ENCODE assay signal across 8 mouse cellular contexts in the genomic region with DNA sequence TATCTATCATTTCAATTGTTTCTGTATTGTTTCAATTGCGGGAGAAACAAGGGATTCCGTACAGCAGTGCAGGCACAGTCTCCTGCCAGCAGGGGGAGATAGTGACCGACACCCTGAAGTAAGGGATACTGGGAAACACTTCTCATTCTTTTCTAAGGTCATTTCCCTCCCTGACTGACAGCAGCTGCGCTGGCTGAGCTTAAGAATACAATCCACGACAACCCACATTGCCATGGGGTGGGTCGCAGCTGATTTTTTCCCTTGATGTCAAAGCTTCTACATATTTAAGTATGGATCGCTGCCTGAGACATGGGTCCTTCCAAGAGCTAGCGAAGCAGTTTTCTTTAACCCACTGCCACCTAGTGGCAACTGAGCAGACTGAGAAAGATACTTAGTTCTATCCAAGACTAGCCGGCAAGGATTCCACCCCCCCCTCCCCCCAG. TPM values are rescaled to one million over a fixed set of nuclear protein-coding genes. Genes with fewer than 3 reads are reported as not detected.
DNase-seq lines count a peak whose midpoint lies in the region; ATAC-seq and TF ChIP-seq lines count a peak whose summit lies in the region.

No protein-coding gene starts in this region.

- peak overlapping the region; percentile 50 for H3K4me2 ChIP-seq in forebrain, embryonic 12.5 days
- H3K4me2 ChIP-seq in heart, postnatal 0 days (ENCODE audit: low read depth, low read length) = peak overlapping the region; percentile 61
- peak overlapping the region; percentile 79 for H3K4me2 ChIP-seq in liver, embryonic 15.5 days
- H3K4me2 ChIP-seq in neural tube, embryonic 11.5 days (ENCODE audit: low read depth) = peak overlapping the region; percentile 45
- H3K4me2 ChIP-seq in stomach, embryonic 16.5 days (ENCODE audit: low read depth, low read length) = peak overlapping the region; percentile 62

- no peaks in the 10 kb centered on the region; the same call in 1 of the 2 replicates for H3K27me3 ChIP-seq in forebrain, embryonic 12.5 days
- H3K27me3 ChIP-seq in heart, postnatal 0 days (ENCODE audit: control insufficient read depth, insufficient read depth, low read length) = no peaks in the 10 kb centered on the region
- H3K27me3 ChIP-seq in liver, embryonic 15.5 days = peaks cover 5% of the 10 kb centered on the region; the same call in 1 of the 2 replicates
- no peaks in the 10 kb centered on the region for H3K27me3 ChIP-seq in neural tube, embryonic 11.5 days (ENCODE audit: control insufficient read depth, insufficient read depth, low read length)
- no peaks in the 10 kb centered on the region for H3K27me3 ChIP-seq in stomach, embryonic 16.5 days (ENCODE audit: control insufficient read depth, insufficient read depth, low read length)

- H3K4me3 ChIP-seq in forebrain, embryonic 12.5 days (replicated peaks) = peak overlapping the region; percentile 32
- peak overlapping the region; percentile 42 for H3K4me3 ChIP-seq in heart, postnatal 0 days (ENCODE audit: low read depth, low read length)
- H3K4me3 ChIP-seq in liver, embryonic 15.5 days (replicated peaks) = peak overlapping the region; percentile 56
- H3K4me3 ChIP-seq in neural tube, embryonic 11.5 days (ENCODE audit: low read depth, low read length) = peak overlapping the region; percentile 24; the same call in 1 of the 2 replicates
- peak overlapping the region; percentile 51 for H3K4me3 ChIP-seq in stomach, embryonic 16.5 days (replicated peaks; ENCODE audit: low read length)

- peaks cover 9% of the 10 kb centered on the region; the same call in 1 of the 2 replicates for H3K36me3 ChIP-seq in forebrain, embryonic 12.5 days (replicated peaks)
- H3K36me3 ChIP-seq in heart, postnatal 0 days (replicated peaks; ENCODE audit: control insufficient read depth, insufficient read depth, low read length) = peaks cover 13% of the 10 kb centered on the region
- 0 out of 2 replicates have a peak, but pooled peaks cover 4% of the 10 kb centered on the region for H3K36me3 ChIP-seq in liver, embryonic 15.5 days (replicated peaks)
- no peaks in the 10 kb centered on the region for H3K36me3 ChIP-seq in neural tube, embryonic 11.5 days (ENCODE audit: control insufficient read depth, insufficient read depth, low read length)
- H3K36me3 ChIP-seq in stomach, embryonic 16.5 days (ENCODE audit: control insufficient read depth, insufficient read depth, low read length) = peaks cover 7% of the 10 kb centered on the region; the same call in 1 of the 2 replicates

- TF ChIP-seq CTCF in heart, postnatal 0 days (IDR thresholded peaks at IDR 0.05; ENCODE audit: low read depth) = peak; percentile 79

- no peak for TF ChIP-seq EP300 in heart, postnatal 0 days (IDR thresholded peaks at IDR 0.05; ENCODE audit: low read depth)

- DNase-seq in ES-CJ7 (ENCODE audit: low read depth, low spot score) = peak; percentile 90
- DNase-seq in c-Kit-positive CD71-positive TER-119-positive erythroid progenitor cells, embryonic 14.5 days (ENCODE audit: low spot score) = peak; percentile 81
- peak; percentile 88 for DNase-seq in heart, postnatal 0 days (ENCODE audit: low spot score)
- DNase-seq in kidney, postnatal 36 days = peak; percentile 78 to 82
- peak; percentile 88 for DNase-seq in neural tube, embryonic 11.5 days (ENCODE audit: low spot score)

- peak; percentile 85 for ATAC-seq in forebrain, embryonic 12.5 days (ENCODE audit: low FRiP score)
- ATAC-seq in heart, postnatal 0 days (ENCODE audit: insufficient read depth, low read depth) = peak; percentile 84
- peak; percentile 80 for ATAC-seq in liver, embryonic 15.5 days (ENCODE audit: insufficient read depth)
- peak; percentile 78 for ATAC-seq in neural tube, embryonic 11.5 days (ENCODE audit: insufficient read depth, low FRiP score, low TSS enrichment)
- peak; percentile 85 for ATAC-seq in stomach, embryonic 16.5 days (ENCODE audit: insufficient read depth, low FRiP score)

- H3K27ac ChIP-seq in forebrain, embryonic 12.5 days = no peak overlapping the region
- no peak overlapping the region for H3K27ac ChIP-seq in heart, postnatal 0 days (ENCODE audit: low read depth)
- no peak overlapping the region for H3K27ac ChIP-seq in liver, embryonic 15.5 days (replicated peaks)
- H3K27ac ChIP-seq in neural tube, embryonic 11.5 days (ENCODE audit: low read depth, low read length) = no peak overlapping the region
- H3K27ac ChIP-seq in stomach, embryonic 16.5 days (ENCODE audit: low read length) = no peak overlapping the region

- H3K9me3 ChIP-seq in forebrain, embryonic 12.5 days = no peaks in the 10 kb centered on the region
- H3K9me3 ChIP-seq in heart, postnatal 0 days (replicated peaks; ENCODE audit: control insufficient read depth, low read length) = no peaks in the 10 kb centered on the region
- no peaks in the 10 kb centered on the region for H3K9me3 ChIP-seq in liver, embryonic 15.5 days (replicated peaks)
- no peaks in the 10 kb centered on the region for H3K9me3 ChIP-seq in neural tube, embryonic 11.5 days (ENCODE audit: control insufficient read depth, low read length)
- H3K9me3 ChIP-seq in stomach, embryonic 16.5 days (replicated peaks; ENCODE audit: control insufficient read depth, low read length) = no peaks in the 10 kb centered on the region

- WGBS in forebrain, embryonic 12.5 days = 0% methylated on average over 9 of the region's 9 CpGs
- WGBS in heart, postnatal 0 days = 1% methylated on average over 9 of the region's 9 CpGs
- under 1% methylated on average over 9 of the region's 9 CpGs for WGBS in liver, embryonic 15.5 days (ENCODE audit: insufficient replicate concordance)
- WGBS in neural tube, embryonic 11.5 days = under 1% methylated on average over 9 of the region's 9 CpGs
- under 1% methylated on average over 9 of the region's 9 CpGs for WGBS in stomach, embryonic 16.5 days

- H3K9ac ChIP-seq in forebrain, embryonic 12.5 days = no peak overlapping the region
- H3K9ac ChIP-seq in heart, postnatal 0 days (replicated peaks; ENCODE audit: low read depth, low read length) = no peak overlapping the region; the same call in 1 of the 2 replicates
- H3K9ac ChIP-seq in liver, embryonic 15.5 days = peak overlapping the region; percentile 59; the same call in 1 of the 2 replicates
- peak overlapping the region; percentile 31; the same call in 1 of the 2 replicates for H3K9ac ChIP-seq in neural tube, embryonic 11.5 days (ENCODE audit: low read length)
- peak overlapping the region; percentile 72 for H3K9ac ChIP-seq in stomach, embryonic 16.5 days (ENCODE audit: low read length)

- H3K4me1 ChIP-seq in forebrain, embryonic 12.5 days = peaks cover 8% of the 10 kb centered on the region
- H3K4me1 ChIP-seq in heart, postnatal 0 days (ENCODE audit: control insufficient read depth, insufficient read depth) = no peaks in the 10 kb centered on the region
- H3K4me1 ChIP-seq in liver, embryonic 15.5 days (replicated peaks) = 0 out of 2 replicates have a peak, but pooled peaks cover 7% of the 10 kb centered on the region
- no peaks in the 10 kb centered on the region for H3K4me1 ChIP-seq in neural tube, embryonic 11.5 days (ENCODE audit: control insufficient read depth, insufficient read depth, low read length)
- H3K4me1 ChIP-seq in stomach, embryonic 16.5 days (ENCODE audit: control insufficient read depth, insufficient read depth, low read length) = no peaks in the 10 kb centered on the region

RNA-seq across cellular contexts. Expression of a gene that starts 18.1 kb away (rescaled TPM):
- 9.3 and 11.5 TPM in 2 replicates for polyA plus RNA-seq in forebrain, embryonic 12.5 days (2016; fragmentation: Nextera tagmentation; extraction: Ambion mirVana)
- 8.9 and 13.5 TPM in 2 replicates for total RNA-seq in heart, postnatal 0 days (2014; rRNA removed; ENCODE audit: low replicate concordance)
- polyA plus RNA-seq in heart, postnatal 0 days (2015; fragmentation: Nextera tagmentation; extraction: Ambion mirVana) = 3.2 and 3.4 TPM in 2 replicates
- polyA plus RNA-seq in liver, embryonic 15.5 days (2015; fragmentation: Nextera tagmentation; extraction: Ambion mirVana) = 2.3 and 2.5 TPM in 2 replicates
- 11.3 and 11.5 TPM in 2 replicates for polyA plus RNA-seq in neural tube, embryonic 11.5 days (2014; fragmentation: Nextera tagmentation; extraction: Ambion mirVana)
- polyA plus RNA-seq in stomach, embryonic 16.5 days (2015; fragmentation: Nextera tagmentation; extraction: Ambion mirVana) = 3.7 and 4.0 TPM in 2 replicates

RNA-seq across cellular contexts. Expression of a gene that starts 28.6 kb away (rescaled TPM):
- 13.7 and 14.2 TPM in 2 replicates for polyA plus RNA-seq in forebrain, embryonic 12.5 days (2016; fragmentation: Nextera tagmentation; extraction: Ambion mirVana)
- total RNA-seq in heart, postnatal 0 days (2014; rRNA removed; ENCODE audit: low replicate concordance) = 12.8 and 31.3 TPM in 2 replicates
- polyA plus RNA-seq in heart, postnatal 0 days (2015; fragmentation: Nextera tagmentation; extraction: Ambion mirVana) = 3.9 and 5.8 TPM in 2 replicates
- polyA plus RNA-seq in liver, embryonic 15.5 days (2015; fragmentation: Nextera tagmentation; extraction: Ambion mirVana) = 5.5 and 5.7 TPM in 2 replicates
- polyA plus RNA-seq in neural tube, embryonic 11.5 days (2014; fragmentation: Nextera tagmentation; extraction: Ambion mirVana) = 14.1 and 14.9 TPM in 2 replicates
- 10.5 and 11.0 TPM in 2 replicates for polyA plus RNA-seq in stomach, embryonic 16.5 days (2015; fragmentation: Nextera tagmentation; extraction: Ambion mirVana)

RNA-seq across cellular contexts. Expression of a gene that starts 53.4 kb away (rescaled TPM):
- 0.19 and 0.22 TPM in 2 replicates for polyA plus RNA-seq in forebrain, embryonic 12.5 days (2016; fragmentation: Nextera tagmentation; extraction: Ambion mirVana)
- 1.3 TPM in 1 of 2 replicates, not detected in the other for total RNA-seq in heart, postnatal 0 days (2014; rRNA removed; ENCODE audit: low replicate concordance)
- 0.10 and 0.22 TPM in 2 replicates for polyA plus RNA-seq in heart, postnatal 0 days (2015; fragmentation: Nextera tagmentation; extraction: Ambion mirVana)
- not detected in 2 replicates for polyA plus RNA-seq in liver, embryonic 15.5 days (2015; fragmentation: Nextera tagmentation; extraction: Ambion mirVana)
- 0.09 and 0.26 TPM in 2 replicates for polyA plus RNA-seq in neural tube, embryonic 11.5 days (2014; fragmentation: Nextera tagmentation; extraction: Ambion mirVana)
- polyA plus RNA-seq in stomach, embryonic 16.5 days (2015; fragmentation: Nextera tagmentation; extraction: Ambion mirVana) = 0.17 TPM in 1 of 2 replicates, not detected in the other

Comparison
In these comparisons a context has a peak if more than half of its experiments do, and no peak if none do; other contexts are left out.
1. H3K9ac ChIP-seq: peak in liver, embryonic 15.5 days (single experiment), neural tube, embryonic 11.5 days (single experiment) and stomach, embryonic 16.5 days (single experiment); none in forebrain, embryonic 12.5 days (single experiment) and heart, postnatal 0 days (single experiment).
2. Peak in every context shown above with its lines, with median percentiles within 50 percentile points of each other: DNase-seq, ATAC-seq, H3K4me2 ChIP-seq and H3K4me3 ChIP-seq.